Mouse (Mus musculus) hindbrain, embryonic 14.5 days (tissue): ENCODE measurements around the gene Otulinl. TPM values are rescaled to one million over a fixed set of nuclear protein-coding genes. Genes with fewer than 3 reads are reported as not detected.

Experiments used
- ATAC-seq: fragments of 200-750 bp; cut with Nextera tagmentation; 2 replicates; pipeline ENCODE4 v1.8.0; 2017; ENCODE audit warnings: moderate number of reproducible peaks, mild to moderate bottlenecking, moderate TSS enrichment, moderate library complexity; ENCODE audit not compliant: low FRiP score
- DNase-seq: peaks from one replicate; pipeline ENCODE4 v3.0.0-alpha.2; 2015; ENCODE audit warnings: low spot score
- H3K27ac ChIP-seq: fragments of 300-500 bp; sonication (generic); 2 replicates; pipeline ENCODE4 v1.5.1; 2014; ENCODE audit warnings: mild to moderate bottlenecking, moderate library complexity
- H3K27me3 ChIP-seq: fragments of 300-500 bp; sonication (generic); 2 replicates; pipeline ENCODE4 v1.6.1; 2014; ENCODE audit warnings: mild to moderate bottlenecking, low read length, mixed read lengths; ENCODE audit not compliant: control insufficient read depth, insufficient read depth
- H3K36me3 ChIP-seq: fragments of 300-500 bp; sonication (generic); replicated peaks from 2 replicates; pipeline ENCODE4 v1.6.1; 2014; ENCODE audit not compliant: control insufficient read depth, insufficient read depth
- H3K4me1 ChIP-seq: fragments of 300-500 bp; sonication (generic); replicated peaks from 2 replicates; pipeline ENCODE4 v1.6.1; 2014; ENCODE audit warnings: antibody characterized with exemption, low read length, mixed read lengths; ENCODE audit not compliant: control insufficient read depth, insufficient read depth
- H3K4me2 ChIP-seq: fragments of 300-500 bp; sonication (generic); replicated peaks from 2 replicates; pipeline ENCODE4 v1.6.1; 2014; ENCODE audit warnings: mild to moderate bottlenecking, moderate library complexity
- H3K4me3 ChIP-seq: fragments of 300-500 bp; sonication (generic); replicated peaks from 2 replicates; pipeline ENCODE4 v1.5.1; 2014; ENCODE audit warnings: mild to moderate bottlenecking, low read length
- H3K9ac ChIP-seq: fragments of 300-500 bp; sonication (generic); 2 replicates; pipeline ENCODE4 v1.6.1; 2014
- H3K9me3 ChIP-seq: fragments of 300-500 bp; sonication (generic); 2 replicates; pipeline ENCODE4 v1.6.1; 2016; ENCODE audit warnings: low read length; ENCODE audit not compliant: control insufficient read depth
- WGBS: fragments of 180-500 bp; shearing (Covaris S2); extraction: QIAGEN DNeasy Blood & Tissue Kit; methylation state at CpG from one replicate; pipeline ENCODE4 v1.1.7; 2014; 5-methylcytosine and 5-hydroxymethylcytosine counted together
- polyA plus RNA-seq: library from polyadenylated mRNA; unstranded; fragments of >200 nt; fragmentation: Nextera tagmentation; extraction: Ambion mirVana; gene quantifications from 2 replicates; pipeline ENCODE4 v1.2.1, GENCODE M21; 2014

Otulinl gene
- polyA plus RNA-seq, 1 experiment from 2014 or later, result 15.2 TPM

DNA sequence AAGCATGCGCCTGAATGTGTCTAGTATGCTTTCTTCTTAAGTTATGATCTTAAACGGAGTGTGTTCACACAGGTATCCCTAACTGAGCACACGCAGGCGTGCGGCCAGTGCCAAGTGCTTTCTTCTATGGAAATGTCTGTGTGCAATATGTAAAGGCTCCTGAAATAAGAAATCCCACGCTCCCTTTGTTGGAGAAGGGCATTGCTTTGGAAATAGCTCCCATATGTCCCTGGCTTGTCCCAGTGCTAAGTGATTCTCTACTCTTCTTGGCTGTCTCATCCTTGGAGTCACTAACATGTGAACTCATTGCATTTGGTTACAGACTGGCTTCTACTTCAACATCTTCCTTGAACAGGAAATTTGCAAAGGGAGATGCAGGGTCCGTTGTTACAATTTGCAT lies 3.4 kb upstream of the Otulinl start:
- no peak overlapping the region for H3K4me2 ChIP-seq
- H3K36me3 ChIP-seq, result no peaks in the 10 kb centered on the region
- no peak overlapping the region for H3K9ac ChIP-seq
- H3K9me3 ChIP-seq, result no peaks in the 10 kb centered on the region
- H3K27me3 ChIP-seq, result no peaks in the 10 kb centered on the region
- H3K4me1 ChIP-seq, result peaks cover 5% of the 10 kb centered on the region; the same call in 1 of the 2 replicates
- no peak overlapping the region for H3K4me3 ChIP-seq
- no peak overlapping the region for H3K27ac ChIP-seq
- 88% methylated on average over 7 of the region's 7 CpGs for WGBS
- DNase-seq (no peak), ATAC-seq (no peak)

DNA sequence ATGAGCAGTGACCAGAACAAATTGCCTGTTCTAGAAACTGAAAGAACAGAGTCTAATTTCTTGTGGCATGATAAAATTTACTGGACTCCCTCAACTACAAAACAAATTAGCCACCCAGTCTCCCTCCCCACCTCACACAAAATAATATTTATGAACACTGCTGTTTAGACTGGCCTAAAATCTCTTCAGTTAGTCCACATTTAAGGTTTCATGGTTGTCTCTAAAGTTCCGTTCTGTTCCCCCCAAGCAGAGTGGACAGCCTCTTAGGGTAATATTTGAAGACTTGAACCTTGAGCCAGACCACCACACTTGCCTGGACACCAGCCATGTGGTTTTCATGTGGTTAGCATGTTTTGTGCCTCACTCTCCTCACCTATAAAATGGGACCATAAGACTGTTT lies 1.8 kb upstream of the Otulinl start:
- Histone ChIP-seq H3K27ac (no peak overlapping the region), H3K4me1 (peaks cover 5% of the 10 kb centered on the region; the same call in 1 of the 2 replicates), H3K4me3 (no peak overlapping the region), H3K4me2 (no peak overlapping the region), H3K27me3 (no peaks in the 10 kb centered on the region), H3K36me3 (no peaks in the 10 kb centered on the region), H3K9me3 (no peaks in the 10 kb centered on the region), H3K9ac (no peak overlapping the region)
- WGBS, result 93% methylated on average over 1 of the region's 1 CpGs
- ATAC-seq, result no peak
- DNase-seq, result no peak

DNA sequence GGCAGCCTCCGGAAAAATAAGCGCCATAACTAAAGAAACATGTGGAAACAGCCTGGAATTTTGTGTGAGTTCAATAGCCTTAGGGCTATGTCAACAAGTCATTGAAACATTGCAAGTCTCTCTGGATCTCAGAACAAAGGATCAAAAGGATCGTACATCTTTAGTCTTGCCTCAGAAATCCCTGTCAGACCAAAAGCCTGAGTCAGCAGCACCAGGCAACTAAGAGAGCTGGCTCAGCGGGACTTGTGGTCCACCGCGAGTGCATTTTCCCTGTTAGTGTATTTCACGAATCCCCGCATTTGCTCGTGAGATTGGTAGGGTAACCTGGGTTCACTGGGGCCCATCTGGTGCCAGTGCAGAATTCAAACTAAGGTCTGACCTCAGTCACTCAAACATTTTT lies 1.2 kb upstream of the Otulinl start:
- H3K9me3 ChIP-seq, result no peaks in the 10 kb centered on the region
- no peak overlapping the region for H3K4me3 ChIP-seq
- no peaks in the 10 kb centered on the region for H3K36me3 ChIP-seq
- H3K4me2 ChIP-seq, result no peak overlapping the region
- ATAC-seq, result no peak
- no peak for DNase-seq
- H3K27ac ChIP-seq, result no peak overlapping the region
- H3K4me1 ChIP-seq, result peaks cover 5% of the 10 kb centered on the region; the same call in 1 of the 2 replicates
- 27% methylated on average over 9 of the region's 9 CpGs for WGBS
- no peaks in the 10 kb centered on the region for H3K27me3 ChIP-seq
- H3K9ac ChIP-seq, result no peak overlapping the region

DNA sequence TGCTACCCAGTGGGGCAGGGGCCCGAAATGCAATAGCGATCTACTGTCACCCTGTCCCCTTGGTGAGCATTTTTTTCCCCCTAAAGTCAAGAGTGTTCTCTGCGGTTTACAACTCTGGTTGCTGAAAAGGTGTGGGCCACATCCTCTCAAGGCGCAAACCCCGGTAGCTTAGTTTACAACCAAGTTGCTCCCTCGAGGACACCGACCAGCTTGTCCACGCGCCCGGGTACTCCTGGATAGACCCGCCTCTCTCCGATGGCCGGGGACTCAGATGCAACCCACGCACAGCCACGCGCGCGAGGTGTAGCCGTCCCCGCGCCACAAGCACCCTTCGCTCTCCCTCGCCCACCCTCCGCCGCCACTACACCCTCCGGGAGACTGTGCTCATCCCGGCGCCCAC lies 382 bp downstream of the Otulinl start:
- 3% methylated on average over 26 of the region's 28 CpGs for WGBS
- H3K4me3 ChIP-seq, result peak overlapping the region; percentile 71
- H3K4me2 ChIP-seq, result peak overlapping the region; percentile 95
- no peak for DNase-seq
- no peaks in the 10 kb centered on the region for H3K27me3 ChIP-seq
- peaks cover 5% of the 10 kb centered on the region for H3K4me1 ChIP-seq
- H3K27ac ChIP-seq, result peak overlapping the region; percentile 66; the same call in 1 of the 2 replicates
- ATAC-seq, result no peak
- H3K9me3 ChIP-seq, result no peaks in the 10 kb centered on the region
- H3K36me3 ChIP-seq, result no peaks in the 10 kb centered on the region
- H3K9ac ChIP-seq, result peak overlapping the region; percentile 75

DNA sequence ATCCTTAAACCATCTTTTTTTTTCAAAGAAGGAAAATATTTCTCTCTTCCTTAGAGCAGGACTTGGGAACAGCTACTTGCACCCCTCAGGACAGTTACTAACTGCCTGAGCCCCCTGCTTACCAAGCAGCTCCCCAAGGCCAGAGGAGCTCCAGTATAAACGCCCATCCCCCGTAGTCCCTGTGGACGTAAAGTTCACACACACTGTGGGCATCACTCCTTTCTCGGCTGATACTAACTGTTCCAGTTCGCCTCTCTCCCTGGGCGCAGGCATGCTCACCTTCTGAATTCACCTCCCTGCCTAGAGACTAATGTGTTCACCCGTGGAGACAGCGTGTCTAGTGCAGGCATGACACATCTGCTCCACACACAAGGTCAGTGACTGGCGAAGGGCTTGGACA lies 2.9 kb downstream of the Otulinl start:
- no peak overlapping the region for H3K4me2 ChIP-seq
- ATAC-seq, result no peak
- H3K9me3 ChIP-seq, result no peaks in the 10 kb centered on the region
- no peak overlapping the region for H3K27ac ChIP-seq
- H3K4me1 ChIP-seq, result peaks cover 5% of the 10 kb centered on the region
- H3K36me3 ChIP-seq, result no peaks in the 10 kb centered on the region
- H3K27me3 ChIP-seq, result no peaks in the 10 kb centered on the region
- no peak for DNase-seq
- H3K9ac ChIP-seq, result no peak overlapping the region
- H3K4me3 ChIP-seq, result no peak overlapping the region
- WGBS, result 83% methylated on average over 9 of the region's 9 CpGs

DNA sequence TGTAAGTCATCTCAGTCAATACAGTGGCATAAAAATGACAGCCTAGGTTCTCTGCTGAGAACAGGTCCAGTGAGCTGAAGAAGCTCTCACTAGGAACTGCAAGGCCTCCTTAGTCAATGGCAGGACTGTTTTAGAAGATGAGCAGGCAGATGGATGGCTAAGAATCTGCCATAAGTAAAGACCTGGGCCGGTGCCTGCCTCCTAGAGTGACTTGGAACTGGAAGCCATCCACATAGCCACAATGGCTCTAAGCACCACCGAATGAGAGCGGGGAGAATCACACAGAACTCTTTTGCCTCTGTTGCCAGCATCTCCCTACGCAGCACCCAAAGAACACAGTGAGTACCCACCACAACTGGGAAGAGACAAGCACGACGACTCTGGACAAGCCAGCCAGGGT lies 3.6 kb downstream of the Otulinl start:
- Histone ChIP-seq H3K4me1 (peaks cover 5% of the 10 kb centered on the region), H3K9me3 (no peaks in the 10 kb centered on the region), H3K36me3 (no peaks in the 10 kb centered on the region), H3K27me3 (no peaks in the 10 kb centered on the region), H3K4me2 (no peak overlapping the region), H3K9ac (no peak overlapping the region), H3K4me3 (no peak overlapping the region), H3K27ac (no peak overlapping the region)
- WGBS, result 91% methylated on average over 6 of the region's 6 CpGs
- no peak for ATAC-seq
- no peak for DNase-seq

DNA sequence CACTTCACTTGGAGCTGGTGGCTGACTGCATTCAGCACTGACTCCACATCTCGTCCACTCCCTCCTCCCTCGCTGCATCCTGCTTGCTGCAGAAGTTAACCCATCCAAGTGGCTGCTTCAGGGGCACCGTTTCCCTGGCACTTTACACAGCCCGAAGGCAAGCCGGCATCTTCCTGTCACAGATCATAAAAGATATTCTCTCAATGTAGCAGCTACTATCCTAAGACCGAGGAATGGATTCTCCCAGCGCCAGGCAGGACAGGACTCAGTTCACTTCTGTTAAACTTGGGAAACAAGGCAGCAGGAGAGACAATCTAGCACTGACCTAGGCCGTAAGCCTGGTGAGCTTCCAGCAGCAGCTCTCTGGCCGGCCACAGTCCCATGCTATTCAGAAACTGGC lies 5.2 kb downstream of the Otulinl start:
- Histone ChIP-seq H3K9me3 (no peaks in the 10 kb centered on the region), H3K4me3 (no peak overlapping the region), H3K4me1 (peaks cover 11% of the 10 kb centered on the region), H3K4me2 (no peak overlapping the region), H3K27ac (no peak overlapping the region), H3K36me3 (no peaks in the 10 kb centered on the region), H3K9ac (no peak overlapping the region), H3K27me3 (no peaks in the 10 kb centered on the region)
- ATAC-seq, result no peak
- 56% methylated on average over 9 of the region's 9 CpGs for WGBS
- no peak for DNase-seq

DNA sequence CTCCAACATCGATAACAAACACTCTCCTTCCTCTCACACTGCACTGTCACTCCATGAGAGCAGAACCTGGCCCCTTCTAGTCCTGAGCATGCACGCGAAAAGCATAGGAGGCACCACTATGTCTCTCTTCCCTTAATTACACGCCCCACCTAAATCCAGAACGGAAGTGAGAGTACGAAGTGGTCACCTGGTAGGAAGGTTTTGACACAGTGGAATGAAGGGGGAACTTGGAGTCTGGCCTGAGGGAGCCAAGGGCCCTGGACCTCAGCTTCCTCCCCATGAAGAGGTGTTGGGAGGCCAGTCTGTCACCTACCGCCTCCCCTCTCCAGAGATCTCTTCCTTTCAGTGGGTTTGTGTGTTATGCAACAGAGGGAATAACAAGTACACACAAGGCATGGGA lies 6.3 kb downstream of the Otulinl start:
- Histone ChIP-seq H3K4me1 (peaks cover 6% of the 10 kb centered on the region), H3K27me3 (no peaks in the 10 kb centered on the region), H3K36me3 (no peaks in the 10 kb centered on the region), H3K27ac (no peak overlapping the region), H3K4me3 (no peak overlapping the region), H3K4me2 (no peak overlapping the region), H3K9me3 (no peaks in the 10 kb centered on the region), H3K9ac (no peak overlapping the region)
- DNase-seq (no peak), ATAC-seq (no peak)
- 94% methylated on average over 7 of the region's 7 CpGs for WGBS

DNA sequence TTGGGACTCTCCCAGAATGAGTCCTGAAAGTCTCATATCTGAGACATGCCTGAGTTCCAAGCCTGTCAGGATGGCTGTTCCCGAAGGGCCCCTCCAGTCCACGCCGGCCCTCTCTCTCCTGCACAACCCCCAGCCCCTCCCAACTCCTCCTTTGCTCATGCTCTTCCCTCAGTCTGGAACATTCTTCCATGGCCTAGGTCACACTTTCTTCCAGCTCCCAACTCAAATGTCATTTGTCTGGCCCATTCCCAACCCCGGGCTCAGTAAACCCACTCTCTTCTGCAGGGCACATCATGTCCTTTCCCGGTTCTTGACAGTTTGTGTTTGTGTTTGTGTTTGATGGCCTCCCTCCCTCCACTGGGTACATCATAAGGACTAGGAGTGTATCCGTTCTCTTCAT lies 7.3 kb downstream of the Otulinl start:
- H3K9me3 ChIP-seq, result no peaks in the 10 kb centered on the region
- H3K9ac ChIP-seq, result no peak overlapping the region
- no peaks in the 10 kb centered on the region for H3K27me3 ChIP-seq
- no peak overlapping the region for H3K4me3 ChIP-seq
- no peaks in the 10 kb centered on the region for H3K36me3 ChIP-seq
- no peak overlapping the region for H3K27ac ChIP-seq
- 83% methylated on average over 6 of the region's 6 CpGs for WGBS
- H3K4me1 ChIP-seq, result peaks cover 6% of the 10 kb centered on the region
- ATAC-seq, result no peak
- H3K4me2 ChIP-seq, result no peak overlapping the region
- no peak for DNase-seq

DNA sequence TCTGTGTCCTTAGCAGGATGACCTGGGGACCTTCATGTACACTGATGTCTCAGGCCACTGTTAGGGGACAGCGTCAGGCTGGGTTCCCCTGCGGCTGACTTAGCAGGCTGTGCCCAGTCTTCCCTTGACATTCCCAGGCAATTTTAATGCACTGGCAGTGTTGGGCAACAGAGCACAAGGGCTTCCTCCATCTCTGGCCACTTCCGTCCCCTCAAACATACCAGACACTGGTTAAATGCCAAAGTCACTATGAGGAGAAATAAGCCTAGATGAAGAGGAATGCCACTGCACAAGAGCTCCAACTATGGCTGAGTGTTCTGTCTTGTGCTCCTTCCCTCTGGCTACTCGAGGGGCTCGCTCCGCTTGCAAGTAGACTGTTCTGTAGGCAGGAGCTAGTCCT lies 8.2 kb downstream of the Otulinl start:
- H3K36me3 ChIP-seq, result no peaks in the 10 kb centered on the region
- no peak overlapping the region for H3K9ac ChIP-seq
- no peak overlapping the region for H3K27ac ChIP-seq
- peaks cover 6% of the 10 kb centered on the region for H3K4me1 ChIP-seq
- 87% methylated on average over 6 of the region's 6 CpGs for WGBS
- H3K27me3 ChIP-seq, result no peaks in the 10 kb centered on the region
- DNase-seq (no peak), ATAC-seq (no peak)
- no peaks in the 10 kb centered on the region for H3K9me3 ChIP-seq
- no peak overlapping the region for H3K4me3 ChIP-seq
- no peak overlapping the region for H3K4me2 ChIP-seq
